Mouse (Mus musculus): ENCODE measurements at regions not wholly inside any gene's neighbourhood (a gene's known extent, or its start where the extent isn't known, plus 50 kb on each side); places are given as distances from the start of the nearest gene placed in this dataset.

DNA sequence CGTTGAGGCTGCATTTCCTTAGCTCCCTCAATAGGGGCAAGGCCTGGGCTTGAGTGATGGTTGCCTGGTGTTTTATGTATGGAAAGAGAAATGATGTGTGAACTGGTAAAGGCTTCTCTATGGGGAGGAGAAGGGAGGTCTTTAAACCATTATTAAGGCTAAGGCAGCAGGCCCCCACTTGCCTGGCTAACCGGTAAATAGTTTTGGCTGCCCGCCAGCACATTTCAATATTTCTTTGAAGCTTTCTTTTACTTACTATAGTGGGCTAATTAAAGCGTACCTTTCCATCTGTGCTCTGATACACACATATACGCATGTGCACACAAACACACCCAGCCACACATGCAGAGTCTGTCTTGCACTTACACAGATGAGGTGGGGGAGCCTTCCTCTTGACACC, 123.9 kb upstream of the Slc35b3 start:
- no peak for DNase-seq

DNA sequence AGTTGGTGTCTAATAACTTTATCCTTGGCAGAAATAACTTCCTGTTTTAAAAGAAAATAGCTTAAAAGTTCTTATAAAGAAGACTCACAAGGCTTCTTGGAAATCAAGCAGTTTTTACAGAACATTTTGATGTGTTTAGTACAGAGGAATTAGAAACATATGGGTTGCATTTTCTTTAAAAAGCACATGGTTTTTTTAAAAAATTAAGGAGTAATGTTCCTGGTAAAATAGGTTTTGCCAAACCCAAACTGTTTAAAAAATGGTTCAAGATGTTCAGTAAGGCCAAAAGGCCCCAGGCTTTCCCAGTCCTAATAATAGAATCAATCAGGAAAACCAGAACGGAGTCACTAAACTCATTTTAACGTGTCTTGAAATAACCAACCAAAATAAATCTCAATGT, 113.5 kb upstream of the Slc35b3 start:
- no peak for DNase-seq

- DNase-seq = no peak
These were observed 71.6 kb upstream of the Slc35b3 start for GRCm38 (mm10) chr13:39032263-39032662.

DNA sequence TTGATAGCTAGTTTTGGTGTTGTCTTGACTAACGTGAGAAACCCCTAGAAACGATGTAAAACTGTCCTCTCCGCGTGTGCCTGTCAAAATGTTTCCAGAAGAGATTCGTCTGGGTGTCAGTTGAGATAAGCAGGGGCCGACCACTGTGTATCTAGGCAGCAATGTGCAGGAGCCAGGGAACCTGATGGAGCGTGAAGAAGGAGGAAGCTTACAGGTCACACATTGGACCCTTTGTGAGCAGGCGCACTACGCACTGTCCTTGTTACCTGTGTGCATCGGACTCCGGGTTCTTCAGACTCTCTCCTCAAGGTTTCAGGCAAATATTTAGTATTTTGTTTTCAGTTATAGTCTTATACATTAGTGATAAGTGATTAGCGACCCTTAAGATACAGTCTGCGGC, 59.5 kb upstream of the Slc35b3 start:
- DNase-seq = no peak

DNA sequence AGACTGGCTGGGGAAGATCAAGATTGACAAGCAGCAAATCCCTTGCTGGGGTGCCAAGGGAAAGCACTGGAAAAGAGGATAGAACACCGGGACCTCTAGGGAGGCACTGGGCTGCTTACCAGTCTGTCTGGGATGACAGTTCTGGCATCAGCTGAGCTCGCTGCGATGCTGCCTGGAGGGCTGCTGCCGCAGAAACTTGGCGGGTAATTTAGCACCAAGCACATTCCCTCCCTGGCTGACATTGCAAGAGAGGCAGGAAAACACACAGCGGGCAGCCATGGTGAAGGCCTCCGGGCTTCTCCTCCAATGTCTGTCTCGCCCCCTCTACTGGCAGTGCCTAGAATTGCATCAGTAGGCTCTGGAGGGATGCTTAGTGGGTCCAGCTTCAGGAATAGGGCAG, 51.0 kb upstream of the Slc35b3 start:
- peak; percentile 72 for DNase-seq

All from kidney, adult 18-20 months (tissue).